Mouse (Mus musculus) neural tube, embryonic 14.5 days (tissue): Measurements from ENCODE around the gene Tank. TPM values are rescaled to one million over a fixed set of nuclear protein-coding genes. Genes with fewer than 3 reads are reported as not detected.

Source experiments
- ATAC-seq: fragments of 200-750 bp; cut with Nextera tagmentation; 2 replicates; pipeline ENCODE4 v1.8.0; 2017; ENCODE audit warnings: low read depth, mild to moderate bottlenecking, moderate TSS enrichment, moderate library complexity
- H3K27ac ChIP-seq: fragments of 300-500 bp; sonication (generic); 2 replicates; pipeline ENCODE4 v1.5.1; 2014; ENCODE audit warnings: low read depth, mild to moderate bottlenecking, control low read depth, low read length, moderate library complexity, mixed read lengths
- H3K27me3 ChIP-seq: fragments of 300-500 bp; sonication (generic); 2 replicates; pipeline ENCODE4 v1.6.1; 2014; ENCODE audit warnings: low read length; ENCODE audit not compliant: control insufficient read depth, insufficient read depth
- H3K36me3 ChIP-seq: fragments of 300-500 bp; sonication (generic); 2 replicates; pipeline ENCODE4 v1.6.1; 2014; ENCODE audit warnings: low read length, mixed read lengths; ENCODE audit not compliant: control insufficient read depth, insufficient read depth
- H3K4me1 ChIP-seq: fragments of 300-500 bp; sonication (generic); 2 replicates; pipeline ENCODE4 v1.6.1; 2014; ENCODE audit warnings: low read length; ENCODE audit not compliant: control insufficient read depth, insufficient read depth
- H3K4me2 ChIP-seq: fragments of 300-500 bp; sonication (generic); 2 replicates; pipeline ENCODE4 v1.6.1; 2014; ENCODE audit warnings: mild to moderate bottlenecking, low read depth, low read length, control low read depth
- H3K4me3 ChIP-seq: fragments of 300-500 bp; sonication (generic); 2 replicates; pipeline ENCODE4 v1.5.1; 2014; ENCODE audit warnings: low read depth, low read length, control low read depth, mixed read lengths
- H3K9ac ChIP-seq: fragments of 300-500 bp; sonication (generic); replicated peaks from 2 replicates; pipeline ENCODE4 v1.6.1; 2014; ENCODE audit warnings: low read depth, mild to moderate bottlenecking, control low read depth, low read length, mixed read lengths
- H3K9me3 ChIP-seq: fragments of 300-500 bp; sonication (generic); 2 replicates; pipeline ENCODE4 v1.6.1; 2016; ENCODE audit warnings: low read length; ENCODE audit not compliant: control insufficient read depth
- WGBS: fragments of 180-500 bp; shearing (Covaris S2); extraction: QIAGEN DNeasy Blood & Tissue Kit; methylation state at CpG from one replicate; pipeline ENCODE4 v1.1.7; 2014; 5-methylcytosine and 5-hydroxymethylcytosine counted together
- polyA plus RNA-seq: library from polyadenylated mRNA; unstranded; fragments of >200 nt; fragmentation: Nextera tagmentation; extraction: Ambion mirVana; gene quantifications from 2 replicates; pipeline ENCODE4 v1.2.1, GENCODE M21; 2014

Tank gene
- polyA plus RNA-seq, 1 experiment from 2014 or later, result 30.7 TPM

DNA sequence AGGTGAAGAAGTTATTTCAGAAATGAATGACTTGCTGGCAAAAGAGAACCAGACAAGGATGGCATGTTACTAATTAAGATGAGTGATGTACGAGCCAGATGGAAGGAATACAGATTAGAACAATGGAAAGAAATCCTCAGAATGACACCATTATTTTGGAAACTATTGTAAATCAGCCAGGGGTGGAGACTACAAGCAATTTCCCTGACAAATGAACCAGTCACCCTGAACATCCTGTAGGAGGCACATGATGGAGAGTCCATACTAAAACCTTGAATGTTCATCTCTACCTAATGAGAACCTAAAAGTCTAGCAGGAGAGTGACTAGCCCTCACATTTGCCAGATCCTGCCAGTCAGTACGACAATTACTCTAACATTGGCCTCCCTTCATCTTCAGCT, 22.6 kb upstream of the Tank start:
- peak; percentile 16; the same call in 1 of the 2 replicates for ATAC-seq
- no peaks in the 10 kb centered on the region for H3K36me3 ChIP-seq
- no peak overlapping the region for H3K4me2 ChIP-seq
- H3K27me3 ChIP-seq, result no peaks in the 10 kb centered on the region
- no peak overlapping the region for H3K27ac ChIP-seq
- no peak overlapping the region for H3K4me3 ChIP-seq
- no peak overlapping the region for H3K9ac ChIP-seq
- WGBS, result 46% methylated on average over 2 of the region's 2 CpGs
- H3K4me1 ChIP-seq, result peaks cover 6% of the 10 kb centered on the region; the same call in 1 of the 2 replicates
- no peaks in the 10 kb centered on the region for H3K9me3 ChIP-seq

- 79% methylated on average over 3 of the region's 3 CpGs for WGBS
- no peak overlapping the region for H3K4me3 ChIP-seq
- no peak overlapping the region for H3K9ac ChIP-seq
- no peaks in the 10 kb centered on the region for H3K36me3 ChIP-seq
- no peaks in the 10 kb centered on the region for H3K27me3 ChIP-seq
- no peak overlapping the region for H3K4me2 ChIP-seq
- no peak overlapping the region for H3K27ac ChIP-seq
- peaks cover 6% of the 10 kb centered on the region; the same call in 1 of the 2 replicates for H3K4me1 ChIP-seq
- no peaks in the 10 kb centered on the region for H3K9me3 ChIP-seq
- ATAC-seq, result no peak
These were observed 21.7 kb upstream of the Tank start for GRCm38 (mm10) chr2:61556639-61557038.

GRCm38 (mm10) chr2:61557848-61558471, 20.4 kb upstream of the Tank start:
- Histone ChIP-seq H3K27me3 (no peaks in the 10 kb centered on the region), H3K9me3 (no peaks in the 10 kb centered on the region), H3K4me3 (no peak overlapping the region), H3K4me2 (no peak overlapping the region), H3K4me1 (peaks cover 6% of the 10 kb centered on the region; the same call in 1 of the 2 replicates), H3K36me3 (no peaks in the 10 kb centered on the region), H3K9ac (no peak overlapping the region), H3K27ac (no peak overlapping the region)
- no peak for ATAC-seq
- WGBS, result 87% methylated on average over 5 of the region's 5 CpGs

GRCm38 (mm10) chr2:61561058-61561457, 17.3 kb upstream of the Tank start:
- H3K36me3 ChIP-seq, result no peaks in the 10 kb centered on the region
- no peak overlapping the region for H3K4me3 ChIP-seq
- no peak overlapping the region for H3K4me2 ChIP-seq
- H3K27me3 ChIP-seq, result no peaks in the 10 kb centered on the region
- no peak overlapping the region for H3K27ac ChIP-seq
- 0% methylated on average over 1 of the region's 1 CpGs for WGBS
- H3K9me3 ChIP-seq, result no peaks in the 10 kb centered on the region
- no peaks in the 10 kb centered on the region for H3K4me1 ChIP-seq
- no peak for ATAC-seq
- no peak overlapping the region for H3K9ac ChIP-seq

DNA sequence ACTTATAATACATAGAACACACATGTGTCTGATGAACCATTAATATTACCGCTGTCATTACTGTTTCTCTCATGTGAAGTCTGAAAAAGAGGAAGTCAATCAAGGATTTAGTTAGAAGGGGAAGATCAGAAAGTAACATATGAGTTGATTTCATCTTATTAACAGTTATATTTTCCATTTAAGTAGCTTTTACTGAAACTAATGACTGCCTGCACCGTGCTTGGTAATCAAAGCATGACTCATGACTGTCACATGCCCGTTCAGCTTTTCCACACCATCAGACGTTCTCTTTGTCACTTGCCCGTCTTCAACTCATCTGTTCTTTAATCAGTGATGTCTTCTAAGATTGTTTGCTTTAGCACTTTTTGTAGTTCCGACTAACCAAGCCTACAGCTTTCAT, 15.2 kb upstream of the Tank start:
- Histone ChIP-seq H3K4me1 (no peaks in the 10 kb centered on the region), H3K9me3 (no peaks in the 10 kb centered on the region), H3K9ac (no peak overlapping the region), H3K27me3 (no peaks in the 10 kb centered on the region), H3K36me3 (no peaks in the 10 kb centered on the region), H3K27ac (no peak overlapping the region), H3K4me3 (no peak overlapping the region), H3K4me2 (no peak overlapping the region)
- 88% methylated on average over 6 of the region's 6 CpGs for WGBS
- no peak for ATAC-seq

DNA sequence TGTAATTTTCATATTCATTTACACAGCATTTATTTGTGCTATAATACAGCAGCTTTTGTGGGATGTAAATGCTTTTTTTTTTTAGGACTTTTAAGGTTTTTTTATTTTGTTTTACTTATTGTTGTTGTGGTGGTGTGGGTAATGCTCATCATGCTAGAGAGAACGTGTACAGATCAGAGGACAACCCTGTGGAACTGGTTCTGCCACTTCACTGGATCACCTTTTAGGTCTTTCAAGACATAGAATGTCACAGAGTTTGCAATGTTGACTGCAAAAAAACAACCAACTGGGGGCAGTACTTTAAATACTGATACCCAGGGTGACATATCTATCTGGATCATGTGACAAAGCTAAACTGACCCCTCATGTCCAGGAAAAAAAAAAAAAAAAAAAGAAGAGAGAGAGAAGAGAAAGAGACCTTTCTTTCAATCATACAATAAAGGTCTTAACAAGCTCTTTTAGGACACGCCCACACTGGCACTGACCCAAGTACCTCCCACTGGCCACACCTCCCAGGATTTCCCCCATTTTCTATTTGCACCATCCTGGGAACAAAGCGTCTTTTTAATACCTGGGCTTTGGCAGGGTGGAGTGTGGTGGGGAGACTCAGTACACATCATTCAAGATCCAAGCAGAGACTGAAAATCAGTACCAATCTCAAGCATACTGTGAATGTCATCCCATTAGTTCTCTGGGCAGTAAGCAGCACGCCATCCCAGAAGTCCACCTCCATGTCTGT, 11.2 kb upstream of the Tank start:
- no peak for ATAC-seq
- 70% methylated on average over 4 of the region's 4 CpGs for WGBS
- H3K4me1 ChIP-seq, result no peaks in the 10 kb centered on the region
- H3K9me3 ChIP-seq, result no peaks in the 10 kb centered on the region
- no peak overlapping the region for H3K4me3 ChIP-seq
- no peak overlapping the region for H3K9ac ChIP-seq
- H3K36me3 ChIP-seq, result no peaks in the 10 kb centered on the region
- H3K4me2 ChIP-seq, result no peak overlapping the region
- H3K27me3 ChIP-seq, result no peaks in the 10 kb centered on the region
- no peak overlapping the region for H3K27ac ChIP-seq

GRCm38 (mm10) chr2:61569181-61569580, 9.2 kb upstream of the Tank start:
- no peak overlapping the region for H3K4me2 ChIP-seq
- H3K4me1 ChIP-seq, result no peaks in the 10 kb centered on the region
- H3K9me3 ChIP-seq, result no peaks in the 10 kb centered on the region
- no peak overlapping the region for H3K27ac ChIP-seq
- no peak for ATAC-seq
- no peaks in the 10 kb centered on the region for H3K27me3 ChIP-seq
- H3K36me3 ChIP-seq, result no peaks in the 10 kb centered on the region
- 93% methylated on average over 6 of the region's 6 CpGs for WGBS
- no peak overlapping the region for H3K9ac ChIP-seq
- H3K4me3 ChIP-seq, result no peak overlapping the region

GRCm38 (mm10) chr2:61571343-61571955, 6.9 kb upstream of the Tank start:
- H3K27ac ChIP-seq, result no peak overlapping the region
- no peaks in the 10 kb centered on the region for H3K27me3 ChIP-seq
- no peak overlapping the region for H3K4me3 ChIP-seq
- 71% methylated on average over 4 of the region's 4 CpGs for WGBS
- H3K4me1 ChIP-seq, result no peaks in the 10 kb centered on the region
- no peaks in the 10 kb centered on the region for H3K9me3 ChIP-seq
- H3K9ac ChIP-seq, result no peak overlapping the region
- no peaks in the 10 kb centered on the region for H3K36me3 ChIP-seq
- no peak overlapping the region for H3K4me2 ChIP-seq
- no peak for ATAC-seq

DNA sequence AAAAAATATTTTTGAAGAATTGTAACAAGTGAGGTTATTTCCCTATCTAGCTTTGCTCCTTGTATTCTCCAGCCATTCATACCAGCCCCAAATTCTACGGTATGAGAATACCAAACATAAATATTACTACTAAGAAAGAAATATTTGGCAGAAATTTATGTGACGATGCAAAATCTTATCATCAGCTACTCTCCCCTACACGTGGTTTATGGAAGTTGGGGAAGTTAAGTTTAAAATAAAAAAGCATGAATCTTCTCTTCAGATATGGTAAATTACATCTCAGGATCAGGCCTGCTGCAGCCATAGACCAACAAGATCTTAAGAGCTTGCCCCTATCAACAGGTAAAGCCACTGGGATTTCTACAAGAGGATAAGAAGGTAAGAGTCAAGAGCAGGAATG, 1.9 kb upstream of the Tank start:
- Histone ChIP-seq H3K27ac (no peak overlapping the region), H3K9me3 (no peaks in the 10 kb centered on the region), H3K36me3 (no peaks in the 10 kb centered on the region), H3K4me3 (no peak overlapping the region), H3K27me3 (no peaks in the 10 kb centered on the region), H3K4me2 (no peak overlapping the region), H3K9ac (no peak overlapping the region), H3K4me1 (no peaks in the 10 kb centered on the region)
- no peak for ATAC-seq
- 96% methylated on average over 3 of the region's 3 CpGs for WGBS
